Mouse (Mus musculus) A20 (cell line): Measurements from ENCODE around the gene Fbxl17.

Experiments used
- DNase-seq: peaks from one replicate; pipeline ENCODE4 v3.0.0-alpha.2; 2011; ENCODE audit warnings: low read depth, low spot score

The Fbxl17 gene

DNA sequence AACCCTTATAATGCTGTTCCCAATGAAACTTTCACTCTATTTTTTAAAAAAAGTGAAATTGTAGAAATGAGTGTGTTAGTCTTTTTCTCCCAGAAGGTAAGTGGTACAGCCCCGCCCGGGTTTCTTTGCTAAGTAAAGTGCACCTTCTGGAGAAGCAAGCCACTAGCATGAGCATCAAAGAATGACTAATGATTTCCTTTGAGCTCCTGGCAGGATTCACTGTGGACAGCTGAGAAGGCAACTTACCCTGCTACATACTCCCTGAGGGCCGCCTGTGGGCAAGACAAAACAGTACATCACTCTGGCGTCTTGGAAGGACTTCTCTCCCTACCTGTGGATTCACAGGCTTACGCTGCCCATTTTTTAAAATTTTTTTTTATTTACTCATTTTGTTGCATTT lies 217.8 kb downstream of the Fbxl17 start:
- DNase-seq: no peak

DNA sequence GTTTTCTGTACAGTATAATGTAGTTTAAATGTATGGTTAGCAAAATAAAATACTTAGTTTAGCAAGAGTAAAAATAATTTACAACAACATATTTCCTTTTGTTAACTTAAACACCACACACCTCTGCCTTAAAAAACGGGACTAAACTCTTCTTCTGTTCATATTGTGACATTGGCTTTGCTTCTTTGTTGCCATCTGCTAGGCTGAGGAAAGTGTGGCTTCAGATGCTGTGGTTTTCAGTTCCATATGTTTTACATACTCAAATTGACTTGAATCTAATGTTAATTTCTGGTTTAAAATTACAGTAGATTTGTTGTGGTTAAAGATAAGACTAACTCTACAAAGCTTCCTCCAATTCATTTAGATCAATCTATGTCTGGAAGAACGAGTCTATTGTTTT lies 218.8 kb downstream of the Fbxl17 start:
- DNase-seq: no peak

DNA sequence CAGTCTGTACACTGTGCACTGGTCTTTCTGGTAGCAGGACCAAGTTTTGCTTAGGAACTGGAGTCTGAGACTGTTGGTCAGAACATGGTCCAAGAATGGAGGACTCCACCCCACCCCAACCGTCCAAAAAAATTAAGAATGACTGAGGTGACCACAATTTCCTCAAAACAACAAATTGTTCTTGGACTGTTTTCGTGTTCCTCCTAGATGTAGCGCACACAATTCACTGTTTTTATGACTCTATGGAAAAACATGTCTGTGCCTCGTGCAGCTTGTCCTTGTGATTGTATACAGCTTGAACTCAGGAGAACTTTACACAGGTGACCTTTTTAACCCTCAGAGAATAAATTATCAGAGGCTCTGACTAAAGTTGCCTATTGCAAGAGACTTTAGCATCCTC lies 220.7 kb downstream of the Fbxl17 start:
- DNase-seq: no peak

DNA sequence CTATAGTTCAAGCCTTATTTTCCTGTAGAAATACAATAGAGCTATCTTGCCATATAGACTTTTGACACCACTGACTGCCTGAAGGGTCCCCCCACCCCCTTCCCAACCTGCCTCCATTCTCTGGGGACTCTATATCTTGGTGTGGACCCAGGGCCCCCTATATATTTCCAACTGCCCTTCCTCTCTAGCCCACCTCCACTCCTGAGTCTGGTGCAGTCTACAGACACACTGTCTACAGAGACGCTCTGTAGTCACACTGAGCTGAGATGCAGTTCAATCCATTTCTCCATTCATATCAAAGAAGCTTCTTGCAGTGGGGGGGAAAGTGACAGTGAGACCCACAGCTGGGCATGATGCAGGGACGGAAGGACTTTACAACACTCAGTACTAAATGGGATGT lies 226.5 kb downstream of the Fbxl17 start:
- no peak for DNase-seq

DNA sequence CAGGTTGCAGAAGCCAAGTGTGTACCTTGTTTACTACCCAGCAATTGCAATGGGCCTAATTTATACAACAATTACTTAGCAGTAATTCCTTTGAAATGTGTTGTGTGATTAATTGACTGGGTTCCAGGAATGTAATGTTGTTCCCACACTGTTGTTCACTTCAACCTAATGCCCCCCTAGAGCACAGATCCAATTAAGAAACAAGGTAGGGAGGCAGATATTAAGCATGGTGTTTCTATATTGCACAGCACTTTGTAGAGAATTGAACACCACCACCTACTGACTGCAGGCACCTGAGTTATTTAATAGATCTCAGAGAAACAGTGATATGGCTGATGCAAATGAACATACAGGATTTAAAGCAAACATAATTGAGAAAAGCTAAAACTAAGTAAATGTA lies 226.9 kb downstream of the Fbxl17 start:
- DNase-seq: no peak

DNA sequence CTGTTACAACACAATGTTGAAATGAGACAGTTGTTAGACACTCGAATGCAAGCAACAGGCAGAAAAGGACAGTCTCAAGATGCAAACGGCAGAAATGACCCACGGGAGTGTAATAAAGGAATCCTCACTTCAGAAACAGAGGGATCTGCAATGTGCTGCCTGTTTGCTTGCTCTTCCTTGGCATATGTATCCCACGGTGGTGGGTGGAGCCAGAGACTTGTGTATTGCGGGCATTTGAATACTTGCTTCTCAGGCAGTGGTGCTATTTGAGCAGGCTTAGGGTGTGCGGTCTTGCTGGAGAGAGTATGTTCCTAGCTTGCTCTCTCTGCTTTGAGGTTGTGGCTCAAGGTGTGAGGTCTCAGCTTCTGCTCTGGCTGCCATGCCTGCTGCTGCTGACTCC lies 228.8 kb downstream of the Fbxl17 start:
- no peak for DNase-seq

DNA sequence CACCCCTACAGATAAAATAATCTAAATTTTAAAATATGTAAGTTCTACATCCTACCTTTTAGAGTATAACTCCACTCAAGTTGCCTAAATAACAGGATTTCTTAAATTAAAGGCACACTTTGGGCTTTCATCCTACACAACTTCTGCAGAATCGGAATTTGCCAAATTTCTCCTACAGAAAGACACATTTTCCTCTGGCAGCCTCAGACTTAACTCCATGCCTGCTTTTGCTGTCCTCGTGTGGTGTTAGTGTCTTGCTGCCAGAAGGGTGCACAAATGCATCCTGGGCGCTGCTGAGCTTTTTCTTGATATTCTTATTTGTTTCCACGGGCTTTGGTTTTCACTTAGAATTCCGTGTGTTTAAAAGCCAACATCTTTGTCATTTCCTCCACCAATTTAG lies 229.3 kb downstream of the Fbxl17 start:
- no peak for DNase-seq

DNA sequence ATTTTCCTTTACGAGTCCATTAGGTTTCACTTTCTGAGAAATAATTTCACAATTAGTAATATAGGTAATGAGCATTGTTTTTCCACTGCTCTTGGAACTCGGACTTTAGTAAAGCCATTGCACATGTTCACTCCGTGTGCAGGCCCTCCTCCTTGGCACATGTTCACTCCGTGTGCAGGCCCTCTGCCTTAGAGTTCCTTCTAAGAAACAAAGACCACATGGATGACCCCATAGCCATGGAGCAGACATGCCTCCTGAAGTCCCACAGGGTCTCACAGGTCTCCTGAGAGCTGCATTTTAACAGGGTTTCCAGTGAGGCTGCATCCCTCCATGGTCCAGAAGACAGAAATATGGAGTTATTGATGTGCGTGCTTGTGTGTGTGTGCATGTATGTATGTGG lies 237.1 kb downstream of the Fbxl17 start:
- no peak for DNase-seq

DNA sequence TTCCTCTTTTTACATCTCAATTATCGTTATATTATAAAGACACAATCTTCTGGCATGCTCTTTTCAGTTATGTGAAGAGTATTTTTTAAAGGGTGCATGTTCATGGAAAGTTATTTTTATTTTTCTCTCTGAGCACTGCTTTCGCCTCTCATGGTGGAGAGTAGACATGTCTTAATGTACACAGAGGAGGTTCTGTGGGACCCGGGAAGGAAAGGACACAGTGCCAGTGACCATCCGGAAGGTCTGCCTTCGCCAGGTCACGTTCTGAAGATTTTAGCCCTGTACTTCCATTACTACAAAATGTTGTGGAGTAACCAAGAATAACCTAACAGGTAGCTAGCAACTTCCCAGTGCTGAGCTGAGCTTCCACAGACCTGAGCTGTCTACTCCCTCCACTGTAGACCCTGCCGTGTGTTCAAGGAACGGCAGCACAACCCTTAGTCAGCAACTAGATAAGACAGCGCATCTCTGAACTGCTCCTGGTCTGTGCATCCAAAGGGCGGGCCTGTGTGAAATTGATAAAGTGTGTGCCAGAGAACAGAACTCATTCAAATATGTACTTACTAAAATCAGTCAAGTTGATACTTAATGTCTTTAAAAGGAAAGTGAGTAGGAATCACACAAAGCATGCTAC lies 238.2 kb downstream of the Fbxl17 start:
- DNase-seq: no peak

DNA sequence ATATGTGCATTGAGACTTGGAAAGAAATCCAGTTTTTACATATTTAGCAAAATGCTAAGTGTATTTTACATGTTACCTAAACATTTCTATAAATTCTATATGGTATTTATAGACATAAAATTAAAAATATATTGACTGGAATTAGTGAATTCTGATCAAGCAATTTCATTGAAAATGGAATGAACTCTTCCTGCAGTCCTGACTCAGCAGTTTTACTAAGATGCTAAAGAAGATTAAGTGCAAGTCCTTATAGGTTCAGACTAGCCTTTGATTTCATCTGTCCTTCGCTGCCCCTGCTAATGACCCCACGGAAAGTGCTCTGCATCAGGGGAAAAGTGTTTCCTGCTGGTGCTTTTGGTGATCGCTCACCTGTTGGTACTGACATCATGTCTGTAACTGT lies 240.7 kb downstream of the Fbxl17 start:
- DNase-seq: no peak

DNA sequence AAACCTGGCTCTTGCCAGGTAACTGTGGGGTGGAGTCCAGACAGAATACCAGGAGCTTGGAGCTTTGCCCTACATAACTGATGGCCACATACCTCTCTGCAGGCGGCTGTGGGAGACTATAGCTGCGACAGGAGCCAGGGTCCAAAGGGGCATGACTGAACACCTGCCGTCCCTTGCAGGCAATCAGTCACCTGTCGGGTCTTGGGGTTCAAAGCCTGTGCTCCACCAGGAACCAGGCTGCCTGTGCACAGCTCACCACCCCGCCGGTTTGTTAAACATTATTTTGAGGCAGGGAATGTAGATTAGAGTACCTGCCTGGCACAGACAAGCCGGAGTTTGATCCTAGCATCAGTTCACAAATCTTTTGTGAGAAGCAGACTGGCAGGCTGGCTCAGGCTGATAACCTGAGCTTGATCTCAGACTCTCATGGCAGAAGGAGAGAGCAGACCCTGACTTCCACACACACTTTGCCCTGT lies 253.6 kb downstream of the Fbxl17 start:
- DNase-seq: no peak

DNA sequence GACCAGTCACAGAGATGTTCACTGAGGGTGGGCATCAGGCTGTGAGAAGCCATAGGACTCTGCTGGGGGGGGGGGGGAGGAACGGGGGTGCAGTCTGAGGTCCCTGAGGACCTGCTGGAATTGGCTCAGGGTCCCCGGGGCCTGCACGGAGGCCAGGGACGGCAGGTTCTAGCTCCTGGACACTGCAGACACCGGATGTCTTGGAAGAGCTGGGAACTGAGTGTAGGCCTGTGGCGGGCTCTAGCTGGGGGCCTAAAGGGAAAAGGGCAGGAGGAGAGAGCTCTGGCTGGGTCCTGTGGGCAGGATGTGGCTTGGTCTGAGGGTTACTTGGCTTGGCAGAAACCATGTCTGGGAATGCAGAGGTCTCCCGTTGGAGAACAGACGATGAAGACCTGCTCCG lies 254.3 kb downstream of the Fbxl17 start:
- DNase-seq: no peak

DNA sequence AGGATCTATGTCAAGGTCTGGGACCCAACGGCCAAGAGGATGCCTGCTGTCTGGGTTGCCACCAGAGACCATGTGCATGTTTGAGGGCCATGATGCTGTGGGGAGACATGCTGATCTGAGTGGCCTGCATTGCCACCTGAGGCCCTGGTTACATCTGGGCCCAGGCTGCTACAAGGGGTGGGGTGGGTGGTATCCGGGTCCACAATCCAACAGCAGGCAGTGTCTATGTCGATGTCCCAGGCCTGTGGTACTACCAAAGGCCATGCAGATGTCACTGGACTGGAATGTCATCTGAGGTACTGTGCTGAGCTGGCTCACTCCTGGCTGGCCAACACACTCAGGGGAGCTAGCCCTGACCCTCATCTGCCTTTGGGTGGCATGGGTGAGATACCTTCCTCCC lies 257.1 kb downstream of the Fbxl17 start:
- DNase-seq: no peak

DNA sequence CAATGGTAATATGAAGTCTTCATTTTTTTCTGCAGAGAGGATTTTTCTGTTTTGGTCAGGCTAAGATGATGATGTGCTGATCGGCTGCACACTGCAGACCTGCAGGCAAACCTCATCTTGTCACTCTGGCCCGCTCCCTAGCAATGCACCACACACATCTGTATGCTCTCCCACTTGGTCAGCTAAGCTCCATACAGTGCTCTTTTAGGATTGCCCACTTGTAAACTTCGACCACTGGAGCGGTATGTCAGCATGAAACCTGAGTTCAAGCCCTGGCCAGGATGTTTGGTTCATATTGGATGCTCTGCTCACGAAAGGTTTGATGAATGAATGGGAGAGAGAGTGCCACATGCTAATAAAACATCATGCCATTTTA lies 259.1 kb downstream of the Fbxl17 start:
- DNase-seq: no peak

DNA sequence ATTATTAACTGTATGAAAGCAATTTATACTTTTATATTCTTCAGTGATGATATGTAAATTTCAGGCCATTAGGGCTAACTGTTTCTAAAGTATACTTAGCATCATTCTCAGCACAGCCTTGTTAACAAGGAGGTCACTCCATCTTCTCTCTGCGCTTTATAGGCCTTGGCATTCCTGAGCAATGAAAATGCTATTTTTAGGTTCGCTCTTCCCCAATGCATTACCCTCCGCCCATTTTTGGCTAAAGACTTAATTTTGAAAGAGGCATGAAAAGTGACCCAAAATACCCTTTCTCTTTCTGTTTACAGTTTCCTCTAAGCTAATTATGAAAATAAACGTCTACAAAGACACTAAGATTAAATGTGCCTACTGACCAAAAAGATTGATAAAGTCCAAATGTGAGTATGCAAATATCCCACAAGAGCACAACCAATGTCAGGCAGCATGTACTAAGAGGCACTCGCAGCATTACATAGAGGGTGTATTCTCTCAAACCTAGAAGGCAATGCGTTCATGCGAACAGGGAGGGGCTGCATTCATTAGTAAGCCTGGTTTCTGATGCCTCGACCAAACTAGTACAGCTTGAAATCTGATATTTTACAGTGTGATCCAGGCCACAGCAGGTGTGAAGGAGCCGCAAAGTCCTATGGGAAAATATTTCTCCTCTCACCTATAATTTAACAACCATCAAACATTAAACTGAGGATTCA lies 259.6 kb downstream of the Fbxl17 start:
- no peak for DNase-seq

DNA sequence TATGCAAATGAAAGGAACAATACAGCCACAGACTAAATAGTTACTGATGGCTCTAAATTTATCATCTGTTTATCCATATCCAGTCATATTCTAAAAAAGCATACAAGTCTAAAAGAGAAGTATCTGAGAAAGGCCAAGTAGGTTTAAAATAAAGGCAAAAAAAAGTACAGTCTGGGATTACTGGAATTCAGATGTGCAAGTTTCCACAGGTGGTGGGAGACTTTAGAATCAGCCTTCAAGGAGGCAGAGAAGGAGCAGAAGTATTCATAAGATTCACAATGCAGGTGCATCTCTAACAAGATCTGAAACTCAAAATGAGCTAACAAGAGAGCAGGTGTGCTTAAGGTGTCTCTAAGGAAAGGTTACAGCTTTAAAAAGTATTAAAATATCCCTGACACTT lies 263.0 kb downstream of the Fbxl17 start:
- peak; percentile 55 for DNase-seq

DNA sequence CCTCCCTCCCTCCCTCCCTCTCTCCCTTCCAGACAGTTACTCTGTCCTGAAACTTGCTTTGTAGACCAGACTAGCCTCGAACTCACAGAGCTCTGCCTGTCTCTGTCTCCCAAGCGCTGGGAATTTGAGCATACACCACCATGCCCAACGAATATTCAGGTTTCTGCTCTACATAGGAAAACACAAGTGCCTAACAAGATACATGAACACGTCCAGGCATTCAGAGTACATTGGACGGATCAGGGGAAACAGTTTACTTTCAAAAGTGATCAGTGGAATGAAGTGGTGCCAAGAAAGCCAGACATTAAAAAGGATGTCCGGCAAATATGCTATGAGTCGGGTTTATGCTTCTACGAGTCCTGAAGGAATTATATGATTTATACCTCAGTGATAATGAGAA lies 263.6 kb downstream of the Fbxl17 start:
- no peak for DNase-seq

DNA sequence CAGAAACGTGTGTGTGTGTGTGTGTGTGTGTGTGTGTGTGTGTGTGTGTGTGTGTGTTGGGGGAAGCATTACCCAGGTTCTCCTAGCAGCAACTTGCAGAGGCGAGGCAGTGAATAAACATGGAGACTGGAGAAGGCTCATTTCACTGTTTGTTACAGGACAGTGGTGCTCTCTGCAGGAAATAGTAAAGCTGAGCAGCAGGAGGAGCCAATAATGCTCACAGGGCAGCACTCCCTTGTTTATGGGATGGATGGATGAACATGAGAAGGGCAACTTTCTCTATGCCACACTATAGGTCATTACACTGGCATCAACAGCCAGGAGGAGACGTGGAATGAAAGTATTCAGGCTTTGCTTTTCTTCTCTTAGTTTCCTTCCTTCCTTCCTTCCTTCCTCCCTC lies 264.0 kb downstream of the Fbxl17 start:
- no peak for DNase-seq

DNA sequence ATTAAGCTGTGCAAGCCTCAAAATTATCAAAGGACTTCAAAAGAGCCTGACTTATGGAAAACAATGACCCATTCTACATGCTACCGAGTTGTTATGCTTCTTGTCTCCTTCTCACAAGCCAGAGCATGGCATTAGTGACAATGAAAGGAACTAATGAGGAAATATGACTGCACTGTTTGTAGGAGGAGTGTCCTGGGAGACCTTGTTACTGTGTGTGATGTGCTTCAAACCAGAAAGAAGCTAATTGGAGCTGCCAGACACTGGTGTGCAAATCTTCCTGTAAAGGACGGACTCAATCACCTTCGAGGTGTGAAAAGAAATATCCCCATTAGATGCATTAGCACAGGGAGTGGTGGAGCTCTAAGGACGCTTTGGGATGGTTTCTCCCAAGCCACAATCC lies 270.7 kb downstream of the Fbxl17 start:
- no peak for DNase-seq

DNA sequence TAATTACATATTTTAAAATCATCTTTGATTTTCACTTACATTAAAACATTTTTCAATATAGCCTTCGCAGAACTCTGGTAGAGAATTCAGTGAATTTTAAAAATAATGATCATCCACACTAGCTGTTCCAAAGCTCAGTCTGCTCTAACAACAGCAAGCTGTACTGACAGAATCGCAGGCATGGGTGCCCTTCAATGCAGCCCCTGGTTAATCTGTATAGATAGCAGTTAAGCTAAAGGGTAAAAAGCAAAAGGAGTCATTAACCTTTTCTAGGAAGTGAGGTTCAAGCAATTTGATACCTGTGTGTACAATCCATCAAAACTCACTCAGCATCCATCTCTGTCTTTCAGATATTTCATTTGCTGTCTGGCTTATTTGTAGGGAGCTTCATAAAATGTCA lies 273.4 kb downstream of the Fbxl17 start:
- DNase-seq: no peak

DNA sequence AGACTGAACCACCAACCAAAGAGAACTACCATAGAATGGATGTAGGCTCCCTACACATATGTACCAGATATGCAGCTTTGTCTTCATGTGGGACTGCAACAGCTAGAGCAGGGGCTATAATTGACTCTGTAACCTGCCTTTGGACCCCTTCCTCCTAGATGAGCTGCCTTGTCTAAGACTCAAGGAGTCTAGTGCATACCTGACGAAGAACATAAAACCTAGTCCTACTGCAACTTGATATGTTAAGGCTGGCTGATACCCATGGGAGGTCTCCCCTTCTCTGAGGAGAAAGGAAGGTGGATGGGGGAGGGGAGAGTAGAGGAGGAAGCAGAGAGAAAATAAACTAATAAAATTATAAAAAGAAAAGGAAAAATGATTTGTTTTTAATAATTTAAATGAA lies 273.9 kb downstream of the Fbxl17 start:
- no peak for DNase-seq

DNA sequence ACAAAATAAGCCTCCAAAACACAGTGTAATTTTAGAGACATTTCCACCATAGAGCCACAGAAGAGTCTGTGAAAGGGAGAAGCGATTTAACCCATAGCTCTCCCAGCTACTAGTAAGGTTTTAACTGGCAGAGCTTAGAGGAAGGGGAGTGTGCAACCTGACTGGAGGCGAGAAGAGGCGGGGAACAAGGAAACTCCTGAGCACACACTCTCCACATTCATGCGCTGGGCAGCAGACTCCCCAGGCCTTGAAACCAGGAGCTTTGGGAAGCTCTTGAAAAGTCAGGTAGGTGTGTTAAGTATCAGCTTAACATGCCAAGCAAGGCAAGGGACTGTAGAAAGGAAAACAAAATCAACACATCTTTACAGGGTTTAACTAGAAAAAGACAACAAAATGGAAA lies 276.1 kb downstream of the Fbxl17 start:
- no peak for DNase-seq

DNA sequence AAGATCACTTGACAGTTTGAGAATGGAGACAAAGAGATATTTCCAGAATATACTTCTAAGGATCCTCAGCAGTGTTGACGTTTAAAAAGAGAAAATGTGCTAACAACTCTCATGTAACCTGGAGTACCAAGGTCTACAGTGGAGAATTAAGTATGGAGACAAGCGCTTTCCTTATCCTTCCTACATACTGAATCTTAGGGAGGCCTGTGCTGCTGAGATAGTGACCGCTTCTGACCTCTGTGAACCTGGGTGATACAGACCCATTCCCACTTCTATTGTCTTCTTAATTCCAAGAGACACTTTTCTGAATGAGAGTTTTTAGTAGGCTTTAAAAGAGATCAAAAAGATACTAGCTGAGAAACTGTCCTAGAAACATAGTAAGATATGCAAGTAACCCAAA lies 278.2 kb downstream of the Fbxl17 start:
- no peak for DNase-seq

DNA sequence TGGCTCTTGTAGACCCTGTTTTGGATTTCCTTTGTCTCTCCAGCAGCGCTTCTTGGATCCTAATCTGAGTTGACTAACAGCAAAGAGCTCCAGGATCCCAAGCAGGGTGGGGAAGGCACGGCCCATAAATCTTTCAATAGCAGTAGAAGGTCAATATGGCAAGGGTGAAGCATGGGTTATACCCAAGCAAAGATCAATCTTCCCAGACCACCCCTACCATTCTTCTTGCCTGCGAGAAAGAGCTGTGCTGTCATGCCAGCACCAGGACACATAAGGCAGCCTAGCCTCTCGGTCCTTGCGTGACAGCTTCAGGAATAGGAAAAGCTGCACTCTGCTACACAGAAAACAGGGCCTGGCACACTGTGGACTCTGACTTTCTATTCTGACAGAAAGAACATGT lies 279.0 kb downstream of the Fbxl17 start:
- DNase-seq: no peak
